Mouse (Mus musculus) central nervous system, embryonic 14 days (tissue): Measurements from ENCODE around the gene Rasa4. TPM values are rescaled to one million over a fixed set of nuclear protein-coding genes. Genes with fewer than 3 reads are reported as not detected.

Experiments used
- polyA plus RNA-seq: library from polyadenylated mRNA; depleted of rRNA; stranded (reverse); fragments of >200 nt; gene quantifications from 2 replicates; pipeline ENCODE4 v1.2.3, GENCODE M21; 2012; rRNA removed

The Rasa4 gene
- 14.0 and 26.2 TPM in 2 replicates for polyA plus RNA-seq

GRCm38 (mm10) chr5:136083669-136084107 is at the start of gene Rasa4:
Gene Rasa4 (plus strand): TSS chr5:136083916.

GRCm38 (mm10) chr5:136038258-136039214 is 45.2 kb upstream of the Rasa4 start, which contains the start of gene Upk3b:
Gene Upk3b (plus strand): TSS chr5:136038496.

GRCm38 (mm10) chr5:136054301-136055077 is 29.2 kb upstream of the Rasa4 start, which contains the start of gene Upk3bl:
Gene Upk3bl (plus strand): TSS chr5:136054492.

GRCm38 (mm10) chr5:136115891-136116783 is 32.4 kb downstream of the Rasa4 start, which contains the start of gene Polr2j:
Gene Polr2j (plus strand): TSS chr5:136116631.

GRCm38 (mm10) chr5:136135571-136136291 is 52.0 kb downstream of the Rasa4 start, which contains the start of the genes Lrwd1 and Alkbh4:
Gene Lrwd1 (minus strand): TSS chr5:136136074.
Gene Alkbh4 (plus strand): TSS chr5:136136146.

Other genes starting within 250 kb of the Rasa4 start
- 6.5 and 41.2 TPM in 2 replicates for gene Hspb1, start 196.0 kb upstream of the Rasa4 start, polyA plus RNA-seq
- 308 and 310 TPM in 2 replicates for gene Ywhag, start 149.3 kb upstream of the Rasa4 start, polyA plus RNA-seq
- 2.4 and 3.6 TPM in 2 replicates for gene Ssc4d, start 109.4 kb upstream of the Rasa4 start, polyA plus RNA-seq
- gene Zp3, start 103.8 kb upstream of the Rasa4 start, polyA plus RNA-seq = 0.15 and 0.24 TPM in 2 replicates
- 22.9 and 23.0 TPM in 2 replicates for gene Dtx2, start 89.1 kb upstream of the Rasa4 start, polyA plus RNA-seq
- 0.05 and 0.06 TPM in 2 replicates for gene Upk3b, start 45.4 kb upstream of the Rasa4 start, polyA plus RNA-seq
- gene Upk3bl, start 29.4 kb upstream of the Rasa4 start, polyA plus RNA-seq = 1.3 TPM in 1 of 2 replicates, not detected in the other
- gene Polr2j, start 32.7 kb downstream of the Rasa4 start, polyA plus RNA-seq = 158 and 166 TPM in 2 replicates
- gene Lrwd1, start 52.2 kb downstream of the Rasa4 start, polyA plus RNA-seq = 53.3 and 61.2 TPM in 2 replicates
- gene Alkbh4, start 52.2 kb downstream of the Rasa4 start, polyA plus RNA-seq = 16.4 and 17.7 TPM in 2 replicates
- gene Orai2, start 86.8 kb downstream of the Rasa4 start, polyA plus RNA-seq = 37.5 and 40.2 TPM in 2 replicates
- 47.9 and 50.5 TPM in 2 replicates for gene Prkrip1, start 115.0 kb downstream of the Rasa4 start, polyA plus RNA-seq
- gene Sh2b2, start 162.6 kb downstream of the Rasa4 start, polyA plus RNA-seq = 41.6 and 46.5 TPM in 2 replicates